Mouse (Mus musculus) lung, adult 18-20 months (tissue): Measurements from ENCODE around the gene Mtus2.

Experiments used
- DNase-seq, 2 experiments: peaks; one replicate each; pipeline ENCODE4 v3.0.0; 2022; ENCODE audit warnings: mixed read lengths in 2 of 2

The Mtus2 gene

GRCm38 (mm10) chr5:147958552-147958951 is 1.4 kb downstream of the Mtus2 start:
- DNase-seq = no peak

DNA sequence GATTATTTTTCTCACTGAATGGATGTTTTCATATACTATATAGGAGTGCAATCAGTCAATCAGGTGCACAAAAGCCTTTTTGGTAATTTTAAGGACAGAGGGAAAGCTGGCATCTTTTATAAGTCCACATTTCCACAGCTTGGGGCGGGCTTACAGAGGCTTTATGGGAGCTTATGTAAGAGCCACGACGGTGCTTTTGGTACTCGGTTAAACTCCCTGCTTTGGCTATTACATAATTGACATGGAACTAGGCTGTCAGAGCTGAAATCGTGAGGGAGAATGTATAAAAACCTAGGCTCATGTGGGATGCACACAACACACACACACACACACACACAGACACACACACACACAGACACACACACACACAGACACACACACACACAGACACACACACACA is 2.0 kb downstream of the Mtus2 start:
- peak in 1 of 2 experiments; percentile 12 for DNase-seq

- DNase-seq = no peak
Observed at GRCm38 (mm10) chr5:147960793-147961192, 3.7 kb downstream of the Mtus2 start.

DNA sequence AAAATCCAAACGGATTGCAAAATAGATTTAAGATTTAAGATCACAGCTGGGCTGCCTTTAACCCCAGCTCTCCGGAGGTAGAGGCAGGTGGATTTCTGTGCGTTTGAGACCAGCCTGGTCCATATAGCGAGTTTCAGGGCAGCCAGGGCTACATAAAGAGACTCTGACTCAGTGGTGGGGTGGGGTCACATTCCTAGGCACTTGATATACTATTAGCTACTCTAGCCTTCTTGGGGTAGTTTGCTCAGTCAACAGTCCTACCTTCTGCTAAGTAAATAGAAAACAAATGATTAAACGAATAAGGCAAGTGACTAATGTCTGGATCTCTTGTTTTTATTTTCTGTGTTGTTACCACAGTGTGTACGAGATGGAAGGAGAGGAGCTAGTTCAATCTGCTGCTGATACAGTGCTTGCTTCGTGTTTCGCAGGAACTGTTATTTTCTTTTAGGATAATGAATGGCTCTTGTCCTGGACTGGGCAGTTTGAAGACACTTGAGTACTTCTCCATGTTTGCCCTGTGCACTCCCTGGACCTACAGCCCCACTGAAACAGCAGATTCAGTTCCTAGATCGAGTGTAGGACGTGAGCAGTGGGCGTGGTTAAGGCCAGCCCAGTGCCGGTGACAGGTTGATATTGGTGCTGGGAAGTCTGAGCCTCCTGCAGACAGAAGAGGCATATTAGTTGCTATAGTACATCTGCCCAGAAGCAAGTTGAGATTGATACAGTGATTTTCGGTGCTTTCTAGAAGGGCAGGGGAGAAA is 6.9 kb downstream of the Mtus2 start:
- peak; percentile 48 to 57 for DNase-seq

DNA sequence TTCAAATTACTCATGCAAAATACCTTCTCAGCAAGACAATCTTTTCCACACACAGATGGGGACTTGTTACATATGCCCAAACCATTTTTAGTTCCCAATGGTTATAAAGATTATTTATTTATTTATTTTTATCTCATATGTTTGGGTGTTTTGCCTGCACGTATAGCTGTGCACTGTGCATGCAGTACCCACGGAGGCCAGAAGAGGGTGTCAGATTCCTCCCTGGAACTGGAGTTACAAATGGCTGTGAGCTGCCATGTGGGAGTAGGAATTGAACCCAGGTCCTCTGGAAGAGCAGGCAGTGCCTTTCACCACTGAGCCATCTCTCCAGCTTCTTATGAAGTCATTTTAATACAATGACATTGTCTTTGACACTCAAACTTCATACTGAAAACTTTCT is 7.7 kb downstream of the Mtus2 start:
- DNase-seq = peak in 1 of 2 experiments; percentile 18

- DNase-seq = no peak
Observed at GRCm38 (mm10) chr5:147966646-147967045, 9.5 kb downstream of the Mtus2 start.

GRCm38 (mm10) chr5:147969566-147969965 is 12.4 kb downstream of the Mtus2 start:
- no peak for DNase-seq

DNA sequence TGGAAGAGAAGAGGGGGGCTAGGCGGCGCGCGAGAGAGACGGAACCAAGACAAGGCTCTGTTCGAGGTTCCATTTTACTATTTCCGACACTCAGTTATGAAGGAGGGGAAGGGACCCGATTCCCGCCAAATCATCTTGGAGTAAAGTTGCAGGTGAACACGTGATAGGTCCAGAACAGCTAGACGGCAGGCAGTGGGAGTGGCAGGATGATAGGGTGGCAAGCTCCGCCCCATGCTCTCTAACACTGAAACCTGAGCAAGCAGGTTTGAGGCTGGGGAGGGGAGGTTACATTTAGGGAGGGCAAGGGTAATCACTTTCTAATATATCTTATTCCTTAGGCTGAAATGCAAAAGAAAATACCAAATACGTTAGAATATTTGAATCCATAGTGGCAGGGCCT is 18.9 kb downstream of the Mtus2 start:
- DNase-seq = no peak

DNA sequence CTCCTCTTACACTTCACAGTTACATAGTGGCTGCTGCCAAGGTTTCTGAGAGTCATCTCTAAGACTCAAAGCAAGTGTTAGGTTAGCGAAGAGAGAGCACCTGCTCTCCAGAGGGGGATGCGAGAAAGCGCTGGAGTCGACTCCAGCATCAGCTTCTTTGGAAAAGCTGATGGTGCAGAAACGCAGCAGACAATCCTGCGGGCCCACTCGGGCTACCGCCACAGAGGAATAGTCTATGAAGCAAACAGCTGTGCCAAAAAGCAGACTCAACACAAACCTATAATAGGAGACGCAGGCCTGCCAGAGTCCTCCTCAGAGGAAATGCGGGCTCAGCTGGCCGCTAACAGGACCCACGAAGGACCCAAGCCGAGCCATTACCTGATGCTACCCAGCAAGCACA is 23.5 kb downstream of the Mtus2 start:
- no peak for DNase-seq

DNA sequence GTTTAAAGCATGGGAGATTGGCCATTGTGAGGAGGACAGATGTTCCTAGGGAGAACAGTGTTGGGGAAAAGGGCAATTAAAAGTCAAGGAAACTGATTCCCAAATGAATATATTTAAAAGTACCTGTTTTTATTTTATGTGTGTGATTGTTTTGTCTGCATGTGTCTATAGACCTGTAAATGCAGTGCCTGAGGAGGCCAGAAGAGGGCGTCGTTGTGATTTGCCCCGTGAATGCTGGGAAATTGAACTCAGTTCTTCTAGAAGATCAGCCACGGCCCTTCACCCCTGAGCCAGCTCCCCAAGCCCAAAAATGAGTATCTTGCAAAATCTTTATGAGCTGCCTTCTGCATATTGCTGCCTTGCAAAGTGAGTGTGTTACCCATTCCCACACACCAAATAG is 33.2 kb downstream of the Mtus2 start:
- no peak for DNase-seq

DNA sequence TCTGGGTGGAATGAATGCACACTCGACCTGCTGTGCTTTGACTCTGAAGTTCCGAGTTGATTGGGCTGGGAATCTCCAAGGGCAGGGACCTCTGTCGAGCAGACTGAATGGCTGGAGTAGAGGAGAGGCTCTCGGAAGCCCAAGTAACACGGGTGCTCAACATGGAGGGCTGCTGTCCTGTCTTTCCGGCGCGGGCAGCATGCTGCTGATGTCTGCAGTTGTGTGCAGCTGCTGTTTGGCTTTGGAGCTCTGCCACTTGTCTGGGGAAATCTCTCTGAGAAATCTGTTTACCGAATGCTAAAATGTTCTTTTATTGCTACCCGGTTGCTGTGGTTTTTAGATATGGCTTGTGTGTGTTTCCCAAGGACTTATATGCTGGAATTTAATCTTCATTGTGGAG is 33.7 kb downstream of the Mtus2 start:
- DNase-seq = no peak

DNA sequence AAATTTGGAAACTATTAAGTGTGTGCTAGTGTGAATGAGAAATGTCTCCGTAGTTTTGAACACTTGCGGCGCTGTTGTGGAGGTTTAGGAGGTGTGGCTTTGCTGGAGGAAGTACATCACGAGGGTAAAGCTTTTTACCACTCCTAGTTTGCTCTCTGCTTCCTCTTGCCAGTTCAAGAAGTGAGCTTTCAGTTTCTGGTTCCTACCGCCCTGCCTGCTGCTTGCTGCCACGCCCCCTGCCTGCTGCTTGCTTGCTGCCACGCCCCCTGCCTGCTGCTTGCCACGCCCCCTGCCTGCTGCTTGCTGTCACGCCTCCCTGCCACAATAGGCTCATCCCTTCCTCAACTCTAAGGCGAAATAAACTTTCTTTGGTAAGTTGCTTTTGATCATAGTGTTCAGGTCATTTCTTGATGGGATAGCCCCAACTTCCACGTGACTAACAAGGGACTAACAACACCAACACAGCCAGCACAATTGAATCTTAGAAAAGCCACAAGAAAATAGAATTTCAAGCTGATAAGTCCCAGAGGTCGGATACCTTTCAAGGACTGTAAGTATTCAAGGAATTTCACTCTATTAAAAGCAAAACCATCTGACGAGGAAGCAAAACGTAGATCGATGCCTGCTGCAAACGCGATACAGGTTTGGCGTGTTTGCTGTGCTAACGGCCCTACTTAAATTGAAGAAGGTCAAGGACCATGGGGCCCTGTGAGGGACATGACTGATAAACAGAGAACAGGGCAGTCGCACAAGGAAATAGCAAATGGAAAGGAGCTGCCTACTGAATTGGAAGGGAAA is 35.7 kb downstream of the Mtus2 start:
- DNase-seq = peak; percentile 87 to 89

DNA sequence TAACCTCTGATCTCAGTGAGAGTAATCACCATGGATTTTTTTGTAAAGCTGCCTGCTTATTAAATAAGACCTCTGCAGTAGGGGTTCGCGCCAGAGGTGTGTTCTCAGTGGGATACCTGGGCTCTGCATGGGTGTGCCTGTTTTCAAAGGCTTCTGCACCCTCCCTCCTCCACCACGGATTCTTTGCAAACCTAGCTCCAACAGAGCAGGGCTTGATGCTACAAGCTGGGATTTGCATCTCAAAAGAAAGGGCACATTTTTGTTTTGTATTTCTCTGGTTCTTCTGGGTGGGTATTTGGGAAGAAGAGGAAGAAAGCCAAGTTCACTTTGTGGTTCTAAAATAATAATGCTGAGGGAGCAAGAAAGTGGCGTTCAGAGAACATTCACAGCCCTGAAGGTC is 48.1 kb downstream of the Mtus2 start:
- no peak for DNase-seq

DNA sequence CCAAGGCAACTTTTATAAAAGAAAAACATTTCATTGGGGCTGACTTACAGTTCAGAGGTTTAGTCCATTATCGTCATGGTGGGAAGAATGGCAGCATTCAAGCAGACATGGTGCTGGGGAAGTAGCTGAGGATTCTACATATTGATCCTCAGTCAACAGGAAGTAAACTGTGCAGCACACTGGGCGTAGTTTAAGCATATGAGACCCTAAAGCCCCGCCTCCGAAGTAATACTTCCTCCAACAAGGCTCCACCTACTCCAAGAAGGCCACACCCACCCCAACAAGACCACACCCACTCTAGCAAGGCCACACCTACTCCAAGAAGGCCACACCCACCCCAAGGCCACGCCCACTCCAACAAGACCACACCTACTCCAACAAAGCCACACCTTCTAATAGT is 55.0 kb downstream of the Mtus2 start:
- DNase-seq = no peak

DNA sequence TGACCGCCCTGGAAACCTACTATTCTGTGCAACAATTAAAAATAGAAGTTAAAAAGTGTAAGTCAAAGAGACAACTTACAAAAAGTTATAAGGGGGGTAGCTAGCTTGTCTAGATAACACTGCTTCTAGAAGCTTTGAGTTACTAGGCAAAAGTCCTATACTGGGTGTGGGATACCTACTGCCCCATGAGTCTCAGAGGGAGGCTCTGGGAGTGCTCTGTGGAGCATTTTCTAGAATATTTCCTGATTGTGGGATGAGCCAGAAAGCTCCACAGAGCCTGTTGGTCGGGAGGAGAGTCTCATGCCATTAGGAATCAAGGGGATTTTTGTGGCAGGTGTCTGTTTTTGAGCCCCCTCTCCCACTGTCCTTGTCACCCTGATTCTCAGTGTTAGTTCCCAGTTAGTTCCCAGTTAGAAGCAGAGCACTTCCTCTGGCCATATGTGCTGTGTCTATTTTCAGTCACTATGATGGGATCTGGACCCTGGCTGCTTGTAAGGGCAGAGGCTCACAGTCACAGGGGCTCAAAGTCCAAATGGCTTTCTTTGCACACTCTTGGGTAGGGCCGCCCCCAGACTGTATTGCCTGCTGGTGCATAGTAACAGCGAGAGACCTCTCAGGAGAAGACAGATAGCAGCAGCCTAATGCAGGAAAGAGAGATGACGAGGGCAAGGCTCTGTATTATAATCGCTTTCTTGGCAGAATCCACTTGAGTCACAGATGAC is 57.2 kb downstream of the Mtus2 start:
- no peak for DNase-seq

- DNase-seq = no peak
Observed at GRCm38 (mm10) chr5:148015383-148015782, 58.3 kb downstream of the Mtus2 start.

DNA sequence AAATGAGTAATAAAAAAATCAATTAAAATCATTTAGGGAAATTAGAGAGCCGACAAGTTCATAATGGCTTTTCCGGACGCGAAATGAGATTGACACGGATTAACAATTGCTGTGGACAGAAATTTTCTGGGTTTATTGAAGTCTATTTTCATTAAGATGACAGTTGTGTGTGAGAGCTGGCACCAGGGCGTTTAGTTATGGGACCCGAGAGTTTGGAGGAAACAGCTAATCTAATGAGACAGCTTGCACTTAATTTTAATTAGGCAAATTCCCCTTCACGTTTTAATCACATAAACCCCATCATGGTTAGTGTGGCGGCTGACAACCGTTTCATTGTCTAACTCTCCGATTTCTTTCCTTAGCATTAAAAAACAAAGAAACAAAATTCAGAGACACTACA is 60.3 kb downstream of the Mtus2 start:
- DNase-seq = no peak

GRCm38 (mm10) chr5:148022784-148023183 is 65.7 kb downstream of the Mtus2 start:
- no peak for DNase-seq

DNA sequence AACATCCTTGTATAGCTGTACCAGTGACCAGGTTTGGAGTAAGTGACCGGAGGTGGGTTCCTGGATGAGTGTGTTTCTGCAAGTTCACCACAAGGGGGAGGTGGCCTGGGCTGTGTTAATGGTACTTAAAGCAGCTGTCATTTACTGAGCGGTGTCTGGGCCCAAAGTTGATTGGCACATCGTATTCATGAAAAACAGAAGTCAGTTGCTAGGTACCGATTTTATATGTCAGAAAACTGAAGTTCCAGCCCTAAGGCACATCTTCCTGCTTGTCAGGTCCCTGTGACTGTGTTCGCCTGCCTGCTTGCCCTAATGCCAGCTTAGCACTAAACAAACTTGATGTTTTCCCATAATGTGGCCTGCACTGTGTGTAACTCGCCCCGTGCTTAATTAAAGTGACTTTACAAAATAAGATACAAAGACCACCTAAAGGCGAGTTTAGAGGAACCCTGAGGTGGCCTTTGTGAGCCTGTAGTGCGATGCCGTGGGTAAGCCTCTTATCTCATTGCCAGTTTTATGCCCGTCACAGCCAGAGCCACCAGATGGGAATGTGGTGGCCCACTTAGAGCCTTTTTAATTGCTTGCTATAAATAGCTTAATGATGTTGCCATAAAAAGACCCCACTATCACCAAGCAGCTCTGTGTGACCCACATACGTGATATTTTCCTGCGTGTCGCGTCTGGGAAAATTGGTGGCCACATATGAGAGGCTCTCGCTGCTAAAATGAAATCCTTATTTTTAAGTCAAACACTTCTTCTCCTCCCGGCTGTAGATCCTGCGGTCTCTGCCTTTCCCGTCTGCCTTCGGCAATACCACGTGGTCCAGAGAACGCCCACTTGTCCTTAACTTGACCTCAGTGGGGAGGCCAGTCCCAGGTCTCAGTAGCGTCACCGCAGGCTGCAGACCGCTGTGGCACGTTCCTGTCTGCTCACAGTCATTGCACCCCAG is 69.6 kb downstream of the Mtus2 start:
- DNase-seq = peak in 1 of 2 experiments; percentile 2

GRCm38 (mm10) chr5:148027985-148028384 is 70.9 kb downstream of the Mtus2 start:
- DNase-seq = no peak

GRCm38 (mm10) chr5:148041661-148042060 is 84.5 kb downstream of the Mtus2 start:
- DNase-seq = no peak

DNA sequence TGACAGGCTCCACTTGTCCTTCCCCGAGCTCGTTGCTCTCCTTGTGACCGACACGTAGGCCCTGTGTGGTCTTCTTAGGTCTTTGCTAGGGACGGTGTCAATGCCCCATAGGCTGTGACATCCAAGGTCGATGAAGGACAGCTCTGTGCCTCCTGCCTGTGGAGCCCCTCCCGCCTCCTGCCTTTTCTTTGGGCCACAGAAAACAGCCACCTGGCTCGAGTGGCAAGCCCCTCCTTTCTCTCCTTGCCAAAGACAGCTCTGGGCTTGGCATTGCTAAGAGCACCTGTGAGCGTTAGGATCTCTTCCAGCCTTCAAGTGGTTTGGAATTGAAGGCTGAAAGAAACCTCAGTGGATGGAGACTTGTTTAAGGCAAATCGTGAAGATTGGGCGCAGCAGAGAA is 91.1 kb downstream of the Mtus2 start:
- no peak for DNase-seq
